Mouse (Mus musculus) cerebellum, adult 9-10 months (tissue): ENCODE data around the gene Sumf1.

Experiments used
- DNase-seq: peaks from one replicate; pipeline ENCODE4 v3.0.0; 2022

Sumf1 gene

DNA sequence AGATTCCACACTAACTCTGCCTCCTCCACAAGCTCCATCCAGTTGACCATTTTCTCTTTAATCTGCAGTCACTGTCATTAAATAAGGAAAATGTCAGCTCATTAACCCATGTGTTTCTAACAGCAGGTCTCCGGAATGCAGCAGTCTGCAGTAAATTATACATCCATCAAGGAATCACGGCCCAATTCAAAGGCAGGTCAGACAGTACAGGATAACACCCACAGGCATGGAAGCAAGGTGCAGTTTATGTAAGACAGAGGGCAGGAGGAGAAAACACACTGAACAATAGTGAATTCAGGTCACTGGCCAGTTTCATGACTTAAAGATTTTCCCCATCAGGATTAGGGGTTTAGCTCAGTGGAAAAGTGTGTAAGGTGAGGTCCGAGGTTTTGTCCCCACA is 40.1 kb downstream of the Sumf1 start:
- no peak for DNase-seq

DNA sequence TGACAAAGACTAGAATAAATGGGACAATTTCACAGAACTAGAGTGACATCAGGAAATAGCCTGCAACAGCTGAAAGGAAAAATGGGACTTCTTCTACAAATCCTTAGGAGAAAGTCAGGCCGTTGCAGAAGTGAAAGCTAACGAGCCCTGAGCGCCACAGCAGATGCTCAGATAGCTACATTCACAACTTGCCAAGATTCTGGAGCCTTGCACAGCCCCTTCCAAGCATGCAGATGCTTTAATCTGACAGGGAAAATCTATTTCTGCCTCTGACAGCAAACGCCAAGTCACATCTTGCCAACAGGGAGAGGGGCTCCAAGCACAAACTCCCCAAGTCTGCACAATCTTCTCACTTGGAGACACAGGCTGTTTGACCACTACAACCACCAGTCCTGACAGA is 42.6 kb downstream of the Sumf1 start:
- DNase-seq, result no peak

DNA sequence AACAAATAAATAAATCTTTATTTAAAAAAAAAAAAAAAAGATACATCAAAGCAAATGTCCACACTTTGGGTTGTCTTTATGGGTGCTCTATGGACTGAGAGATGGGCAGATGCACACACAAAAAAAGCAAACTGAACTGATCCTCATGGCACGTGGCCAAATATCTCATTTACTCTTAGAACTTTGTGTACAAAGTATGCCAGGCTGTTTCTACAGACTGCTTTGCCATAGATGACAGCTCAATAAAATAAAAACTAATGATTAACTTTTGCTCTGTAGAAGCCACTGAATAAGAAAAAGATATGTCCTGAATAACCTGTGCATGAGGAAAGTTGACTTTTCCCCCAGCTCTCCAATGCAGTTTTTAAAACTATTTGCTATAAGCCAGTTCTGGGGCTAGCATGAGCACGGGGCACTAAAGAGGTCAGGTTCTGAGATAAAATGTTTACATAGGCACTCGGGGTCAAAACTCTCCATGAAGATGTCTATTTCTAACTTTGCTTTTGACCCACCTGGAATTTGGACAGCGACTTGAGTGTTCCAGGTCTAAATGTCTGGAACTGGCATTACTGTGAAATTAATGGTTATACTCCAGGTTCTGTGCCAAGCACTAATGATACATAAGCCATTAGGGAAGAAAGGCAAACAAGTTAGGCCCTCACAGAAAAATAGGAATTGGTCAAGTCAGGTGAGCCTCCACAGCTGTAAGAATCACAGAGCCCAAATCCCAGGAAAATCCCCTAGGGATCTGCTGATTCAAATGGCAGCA is 44.5 kb downstream of the Sumf1 start:
- no peak for DNase-seq

DNA sequence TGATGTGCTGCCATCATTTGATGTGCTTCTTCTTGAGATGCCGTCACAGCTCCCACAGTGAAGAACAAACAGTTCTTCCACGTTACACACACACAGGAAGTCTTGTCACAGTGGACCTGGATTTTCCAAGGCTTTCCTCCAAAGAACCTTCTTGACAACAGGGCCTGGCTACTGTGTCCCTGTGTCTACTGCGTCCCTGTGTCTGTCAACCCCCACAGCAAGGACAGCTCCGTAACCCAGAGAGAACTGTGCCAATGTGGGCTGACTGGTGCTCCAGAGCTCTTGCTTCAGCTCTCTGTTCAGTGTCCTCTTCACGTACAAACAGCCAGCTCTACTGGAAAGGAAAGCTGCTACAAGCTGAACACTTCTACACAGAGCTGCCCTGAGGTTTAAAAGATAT is 48.4 kb downstream of the Sumf1 start:
- no peak for DNase-seq

DNA sequence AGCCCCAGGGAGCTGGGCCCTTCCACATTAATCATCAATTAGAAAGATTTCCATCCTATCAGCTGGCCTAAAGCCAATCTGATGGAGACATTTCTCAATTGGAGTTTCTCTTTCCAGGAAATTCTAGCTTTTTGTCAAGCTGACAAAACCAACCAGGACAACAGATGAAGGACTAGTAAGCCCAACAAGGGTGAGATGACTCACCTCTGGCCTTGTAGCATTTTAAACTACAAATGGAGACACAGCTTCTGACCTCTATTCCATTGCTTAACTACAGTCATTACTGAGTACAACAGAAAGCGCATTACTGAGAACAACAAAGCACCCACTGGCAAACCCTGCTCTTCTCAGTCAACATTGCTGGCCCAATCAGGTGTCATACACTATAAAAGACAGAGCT is 49.1 kb downstream of the Sumf1 start:
- DNase-seq, result no peak

DNA sequence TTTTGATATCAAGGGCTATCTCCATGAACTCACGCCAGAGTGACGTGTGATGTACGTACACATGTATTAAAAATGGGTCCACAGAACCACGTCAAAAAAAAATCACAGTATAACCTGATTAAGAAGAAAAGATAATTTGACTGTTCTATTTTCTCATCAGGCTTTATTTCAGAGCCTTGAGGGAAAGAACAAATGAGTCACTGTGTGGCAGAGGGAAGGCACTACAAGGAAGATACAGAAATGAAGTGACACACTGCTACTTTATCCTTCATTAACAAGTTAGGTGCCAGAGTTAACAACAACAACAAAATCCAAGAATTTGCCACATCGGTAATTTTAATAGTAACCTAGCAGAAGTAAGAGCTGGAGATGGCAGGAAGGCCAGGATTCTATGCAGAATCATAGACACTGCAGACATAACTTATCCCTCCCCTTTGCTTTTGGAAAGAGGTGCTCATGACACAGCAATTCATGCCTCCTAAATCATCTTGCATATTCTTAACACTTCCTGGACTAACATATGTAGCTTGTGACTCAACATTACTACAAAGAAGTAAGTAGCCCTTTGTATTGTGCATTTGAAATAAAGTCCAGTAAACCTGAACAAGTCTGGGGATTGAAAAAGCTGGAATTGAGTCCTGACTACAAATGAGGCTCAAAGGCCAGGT is 53.0 kb downstream of the Sumf1 start:
- DNase-seq, result no peak

DNA sequence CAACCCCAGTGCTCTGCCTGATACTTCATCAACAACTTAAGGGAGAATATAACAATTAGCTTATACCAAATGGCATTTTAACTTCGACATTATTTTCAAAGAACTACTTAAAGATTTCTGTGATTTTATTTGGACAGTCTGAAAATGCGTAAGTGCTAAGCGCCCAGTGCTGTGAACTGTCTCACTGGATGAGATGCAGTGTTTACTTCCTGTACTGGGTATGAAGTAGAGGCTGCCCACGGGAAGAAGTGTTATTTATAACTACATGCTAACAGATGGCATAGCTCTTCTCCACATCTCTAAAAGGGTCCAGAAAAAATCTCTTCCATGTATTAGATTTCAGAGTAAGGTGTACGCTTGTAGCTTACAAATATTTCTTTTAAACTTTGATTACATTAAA is 54.7 kb downstream of the Sumf1 start:
- DNase-seq, result peak; percentile 31

DNA sequence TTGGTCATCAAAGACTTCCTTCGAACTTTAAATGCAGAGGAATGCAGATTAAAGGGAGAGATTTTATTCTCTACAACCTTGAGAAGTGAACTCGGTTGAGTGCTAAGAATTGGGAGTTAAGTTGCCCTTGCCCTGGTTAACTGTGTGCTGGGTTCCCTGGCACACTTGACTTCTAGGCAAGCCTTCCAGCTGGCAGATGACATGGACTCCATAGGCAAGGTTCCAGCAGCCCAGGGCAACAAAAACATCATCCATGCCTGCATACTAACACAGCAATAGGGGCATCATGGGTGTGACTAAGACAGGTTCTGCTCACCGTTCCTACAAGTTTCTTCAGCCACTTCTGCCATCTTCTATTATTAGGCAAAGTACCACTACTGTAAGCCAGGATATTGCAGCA is 58.8 kb downstream of the Sumf1 start:
- DNase-seq, result peak; percentile 32

DNA sequence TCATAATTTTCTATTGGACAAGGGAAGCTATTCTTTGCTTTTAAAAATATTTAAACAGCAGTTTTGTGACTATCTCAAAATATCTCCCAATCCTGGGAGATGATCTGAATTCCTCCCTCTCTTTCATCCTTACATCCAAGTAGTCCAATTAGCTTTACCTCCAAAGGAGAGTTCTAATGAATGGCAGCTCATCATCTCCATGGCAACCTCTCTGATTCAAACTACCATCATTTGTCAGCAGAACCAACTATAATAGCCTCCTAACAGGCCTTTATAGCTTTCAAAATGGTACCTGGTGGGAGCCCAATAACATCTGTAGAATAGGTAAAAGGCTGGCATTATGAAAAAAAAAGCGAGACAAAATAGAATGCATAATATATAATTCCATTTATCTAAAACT is 59.9 kb downstream of the Sumf1 start:
- DNase-seq, result no peak

DNA sequence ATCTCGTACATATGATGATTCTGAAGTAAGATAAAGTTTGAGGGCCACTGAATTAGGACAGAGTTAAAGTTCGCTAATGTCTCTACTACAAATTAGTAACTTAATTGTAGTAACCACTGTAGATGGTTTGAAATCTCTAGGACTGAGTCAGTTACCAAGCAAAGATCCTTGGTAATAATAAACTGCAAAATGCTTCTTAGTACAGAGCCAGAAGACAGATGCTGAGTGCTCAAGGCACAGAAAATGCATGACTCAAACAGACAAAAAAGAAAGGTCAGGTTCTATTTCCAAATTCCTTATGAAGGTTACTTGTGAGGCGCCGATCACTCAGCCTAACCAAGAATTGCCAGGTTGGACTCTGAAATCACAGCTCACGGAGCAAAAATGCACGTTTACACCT is 67.5 kb downstream of the Sumf1 start:
- no peak for DNase-seq

DNA sequence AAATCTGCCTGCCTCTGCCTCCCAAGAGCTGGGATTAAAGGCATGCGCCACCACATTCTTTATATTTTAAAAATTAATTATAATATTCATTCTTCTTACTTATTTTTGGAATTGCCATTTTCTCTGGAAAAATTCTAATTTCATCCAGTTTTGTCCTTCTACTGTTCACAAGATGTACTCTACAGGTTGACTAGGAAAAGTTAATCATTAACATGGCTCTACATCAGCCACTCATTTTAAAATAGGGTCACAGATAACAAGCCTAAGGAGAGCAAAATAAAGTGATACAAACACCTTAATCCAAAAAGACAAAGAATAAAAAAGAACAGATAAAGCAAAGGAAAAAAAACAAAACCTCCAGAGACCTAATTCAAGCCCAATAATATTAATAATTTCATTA is 70.4 kb downstream of the Sumf1 start:
- DNase-seq, result no peak

DNA sequence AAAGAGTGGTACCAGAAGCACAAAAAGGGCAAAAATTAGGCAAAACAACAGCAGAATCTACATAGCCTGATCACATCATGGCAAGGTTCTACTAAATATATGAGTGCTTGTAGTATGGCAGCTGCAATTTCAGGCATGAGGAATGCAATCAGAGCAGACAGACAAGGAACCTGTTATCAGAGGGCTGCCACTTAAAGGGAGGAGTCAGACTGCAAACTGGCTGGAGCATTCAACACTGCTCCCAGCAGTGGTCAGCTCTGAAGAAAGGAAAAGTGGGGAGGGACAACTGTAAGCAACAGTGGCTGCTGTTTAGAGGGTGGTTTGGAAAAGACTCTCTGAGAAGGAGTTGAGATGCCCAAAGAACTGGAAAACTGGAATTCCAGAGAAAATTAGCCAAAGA is 73.7 kb downstream of the Sumf1 start:
- DNase-seq, result no peak

DNA sequence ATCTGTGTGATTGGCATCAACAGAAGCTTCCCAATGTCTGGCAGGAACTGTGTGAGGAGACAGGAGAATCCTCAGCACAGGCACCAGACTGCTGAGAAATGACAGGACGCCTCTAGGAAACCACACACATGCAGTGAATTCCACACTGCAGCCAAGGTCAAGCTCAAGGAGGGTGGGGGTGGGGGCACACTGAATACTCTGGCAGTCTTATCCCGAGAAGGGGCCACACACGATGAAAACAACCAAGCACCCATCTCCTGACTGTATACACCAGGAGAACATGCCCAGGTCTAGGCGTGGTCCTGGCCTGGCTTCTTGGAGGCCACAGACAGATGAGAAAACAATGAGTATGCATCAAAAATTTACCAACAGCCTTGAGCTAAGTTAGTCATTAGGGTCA is 75.0 kb downstream of the Sumf1 start:
- no peak for DNase-seq

DNA sequence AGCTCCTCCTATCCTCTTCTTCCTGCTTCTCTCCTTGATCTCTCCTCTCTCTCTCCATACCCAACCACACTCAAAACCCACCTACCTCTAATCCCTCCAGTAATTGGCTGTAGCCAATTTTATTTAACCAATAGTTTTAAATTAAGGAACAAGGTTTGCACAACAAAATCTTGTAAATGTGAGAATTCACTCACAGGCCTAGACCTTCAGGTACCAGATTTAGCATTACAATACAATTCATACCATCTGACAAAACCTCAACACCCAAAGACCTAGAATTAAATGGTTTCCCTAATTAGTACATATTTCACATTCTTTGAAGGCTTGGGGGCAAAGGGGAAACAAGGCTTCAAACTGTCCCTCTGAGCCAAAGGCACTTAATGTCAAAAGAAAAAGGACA is 78.0 kb downstream of the Sumf1 start:
- no peak for DNase-seq

DNA sequence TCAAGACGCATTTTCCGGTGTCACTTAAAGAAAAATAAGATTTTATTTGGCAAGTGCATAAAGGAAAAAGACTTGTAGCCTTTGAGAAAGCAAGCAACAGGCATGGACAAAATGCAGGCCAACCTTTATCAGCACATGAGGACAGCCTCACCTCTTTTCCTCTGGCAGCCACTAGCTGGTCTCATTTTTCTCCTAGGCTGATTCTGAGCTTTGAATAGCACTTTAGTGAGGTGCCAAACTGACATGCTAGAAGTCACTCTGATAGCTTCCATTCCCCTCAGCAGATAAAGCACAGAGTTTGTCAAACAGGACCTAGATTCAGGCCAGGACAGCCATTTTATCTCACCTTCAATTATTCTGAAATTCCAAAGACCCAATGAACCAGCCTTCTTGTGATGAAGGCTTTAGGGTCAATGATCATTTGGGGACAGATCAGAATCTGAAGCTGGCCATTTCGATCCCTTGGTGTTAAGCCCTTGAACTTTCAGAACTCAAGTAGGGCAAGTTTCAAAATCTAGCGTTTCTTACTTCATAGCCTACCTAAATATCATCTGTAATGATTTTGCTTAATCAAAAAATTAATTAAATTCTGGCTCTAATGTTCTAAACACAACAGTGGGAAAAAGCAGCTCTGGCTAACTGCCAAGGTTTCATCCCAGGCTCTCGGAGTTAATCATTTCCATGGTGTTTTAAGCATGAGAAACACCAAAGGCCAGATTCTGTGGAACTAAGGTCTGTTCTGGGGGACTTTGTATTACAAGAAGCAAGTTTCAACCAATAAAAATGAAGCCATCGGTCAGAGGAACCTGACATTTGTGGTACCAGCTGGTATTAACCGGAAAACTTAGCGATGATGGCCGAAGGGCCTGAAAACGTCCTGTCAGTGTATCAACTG is 83.2 kb downstream of the Sumf1 start:
- no peak for DNase-seq

DNA sequence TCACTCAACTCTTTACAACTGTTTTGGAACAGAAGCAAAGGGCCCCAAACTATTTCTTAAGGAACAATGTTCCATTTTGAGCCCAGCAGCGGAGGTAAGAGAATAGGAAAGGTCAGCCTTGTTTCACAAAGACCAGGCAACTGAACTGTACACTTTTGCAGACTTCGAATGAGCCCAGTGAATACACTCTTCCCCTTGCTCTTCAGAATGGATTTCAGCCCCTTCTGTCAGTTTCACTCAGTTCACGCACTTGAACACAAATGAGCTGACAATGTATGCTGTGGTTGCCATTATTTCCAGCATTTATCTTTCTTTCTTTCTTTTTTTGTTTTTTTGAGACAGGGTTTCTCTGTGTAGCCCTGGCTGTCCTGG is 86.5 kb downstream of the Sumf1 start:
- no peak for DNase-seq

DNA sequence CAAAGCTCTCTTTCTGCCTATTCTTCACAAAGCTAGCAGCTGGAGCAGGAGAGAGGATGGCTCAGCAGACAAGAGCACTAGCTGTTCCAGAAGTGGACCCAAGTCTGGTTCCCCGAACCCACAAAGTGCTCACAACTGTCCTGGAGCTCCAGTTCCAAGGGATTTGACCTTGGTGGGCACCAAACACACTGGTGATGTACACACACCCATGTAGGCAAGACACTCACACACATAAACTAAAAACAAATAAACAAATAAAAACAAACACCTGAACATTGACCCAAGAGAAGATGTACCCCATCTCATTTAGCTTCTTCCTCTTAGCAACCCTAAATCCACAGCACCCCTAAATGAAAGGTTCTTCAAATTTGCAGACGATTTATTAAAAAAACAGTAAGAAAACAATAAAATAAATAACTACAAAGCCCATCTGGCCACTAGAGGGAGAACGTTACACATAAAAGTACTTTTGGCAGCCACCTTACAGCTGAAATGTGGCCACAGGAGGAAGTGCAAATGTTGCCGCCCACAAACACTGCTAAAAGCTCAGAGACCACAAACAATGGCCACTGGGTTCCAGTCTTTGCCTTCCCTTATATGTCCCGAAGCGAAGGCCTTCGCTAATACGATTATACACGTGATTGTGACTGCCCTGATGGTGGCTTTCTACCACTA is 87.1 kb downstream of the Sumf1 start:
- peak; percentile 68 for DNase-seq

DNA sequence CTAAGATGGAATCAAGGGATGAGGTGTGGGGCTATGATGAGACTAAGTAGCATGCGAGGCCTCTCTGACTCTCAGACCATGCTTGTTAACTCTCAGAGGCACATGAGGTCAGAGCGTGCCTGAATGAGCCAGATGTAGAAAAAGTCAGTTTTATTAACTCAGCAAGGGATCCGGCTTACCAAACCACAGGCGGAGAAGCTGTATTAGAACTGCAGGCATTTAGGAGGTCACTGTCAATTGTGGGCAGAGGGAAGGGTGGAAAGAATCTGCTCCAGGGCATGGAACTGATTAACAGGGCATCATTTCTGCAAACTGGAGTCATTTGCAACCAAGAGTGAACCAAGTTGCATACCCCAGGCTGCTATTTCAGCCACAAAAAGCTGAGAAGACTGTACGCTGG is 89.9 kb downstream of the Sumf1 start:
- DNase-seq, result no peak

DNA sequence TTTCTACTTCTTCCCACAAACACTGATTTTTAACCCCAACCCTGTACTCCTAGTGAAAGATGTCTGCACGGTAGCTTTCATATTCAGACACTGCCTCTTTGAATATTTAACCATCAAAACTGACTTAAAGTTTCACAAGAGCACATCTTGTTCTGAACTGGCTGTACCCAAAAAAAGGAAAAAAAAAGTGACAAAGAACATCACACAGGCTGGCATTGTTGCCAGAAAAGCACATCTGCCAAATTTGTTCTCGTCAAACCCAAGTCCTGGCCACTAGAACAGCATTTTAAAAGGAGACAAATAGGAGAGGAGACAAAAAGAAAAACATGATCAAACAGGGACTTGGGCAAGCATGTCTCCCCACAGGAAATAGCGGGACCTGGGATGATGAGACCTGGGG is 91.9 kb downstream of the Sumf1 start:
- DNase-seq, result no peak

DNA sequence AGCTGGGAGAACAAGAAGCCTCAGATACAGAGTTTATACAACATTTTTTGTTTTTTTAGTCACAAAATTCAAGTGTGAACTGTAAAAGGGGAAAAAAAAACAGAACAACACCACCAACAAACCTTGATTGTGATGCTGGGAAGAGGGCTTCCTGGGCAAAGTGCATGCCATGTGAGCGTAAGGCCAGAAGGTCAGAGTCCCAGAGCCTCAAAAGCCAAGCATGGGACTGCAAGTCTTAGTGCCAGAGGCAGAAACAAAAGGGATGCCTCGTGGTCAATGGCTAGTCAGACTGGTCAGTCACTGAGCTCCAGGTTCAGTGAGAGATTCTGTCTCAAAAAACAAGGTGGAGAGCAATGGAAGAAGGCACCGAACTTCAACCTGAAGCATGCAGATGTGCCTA is 92.7 kb downstream of the Sumf1 start:
- no peak for DNase-seq

DNA sequence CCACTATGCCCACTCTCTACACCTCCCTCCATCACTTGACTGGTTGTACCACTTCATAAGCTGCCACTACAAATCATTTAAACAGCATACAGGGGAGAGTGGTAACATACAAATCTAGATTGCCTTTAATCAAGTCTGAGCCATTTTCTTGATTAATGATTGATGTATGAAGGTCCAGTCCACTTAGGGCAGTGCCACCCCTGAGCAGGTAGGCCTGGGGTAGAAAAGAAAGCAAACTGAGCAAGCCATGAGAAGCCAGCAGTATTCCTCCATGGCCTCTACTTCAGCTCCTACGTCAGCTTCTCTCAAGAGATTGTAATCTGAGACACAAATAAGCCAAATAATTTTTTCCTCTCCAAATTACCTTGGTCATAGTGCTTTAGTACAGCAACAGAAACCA is 94.1 kb downstream of the Sumf1 start:
- DNase-seq, result no peak

DNA sequence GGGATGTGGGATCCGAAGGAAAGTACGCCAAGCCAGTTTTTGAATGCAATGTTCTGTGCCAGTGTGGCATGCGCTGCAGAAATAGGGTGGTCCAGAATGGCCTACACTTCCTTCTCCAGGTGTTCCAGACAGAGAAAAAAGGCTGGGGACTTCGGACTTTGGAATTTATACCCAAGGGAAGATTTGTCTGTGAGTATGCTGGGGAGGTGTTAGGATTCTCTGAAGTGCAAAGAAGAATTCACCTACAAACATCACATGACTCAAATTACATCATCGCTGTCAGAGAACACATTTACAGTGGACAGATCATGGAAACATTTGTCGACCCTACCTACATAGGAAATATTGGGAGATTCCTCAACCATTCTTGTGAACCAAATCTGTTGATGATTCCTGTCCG is 109.5 kb downstream of the Sumf1 start:
- no peak for DNase-seq

DNA sequence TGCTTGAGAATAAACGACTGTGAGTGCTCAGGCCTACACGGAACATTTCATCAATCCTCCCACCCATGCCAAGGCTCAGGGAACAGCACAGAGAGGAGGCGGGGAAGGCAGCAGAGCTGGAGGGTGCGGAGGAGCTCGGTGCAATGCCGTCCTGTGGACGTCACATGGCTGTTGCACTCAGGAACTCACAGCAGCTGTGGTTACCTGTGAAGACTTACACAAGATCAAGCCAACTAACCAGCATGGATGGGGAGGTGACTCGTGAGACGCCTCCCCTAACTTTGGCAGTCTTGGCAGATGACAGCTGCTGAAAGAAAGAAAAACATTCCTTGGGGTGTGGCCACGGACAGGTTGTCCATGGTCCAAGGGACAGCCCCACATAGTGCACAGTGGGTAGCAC is 110.8 kb downstream of the Sumf1 start:
- DNase-seq, result no peak
